Mouse (Mus musculus) lung, postnatal 0 days (tissue): ENCODE results near the gene Rpl23.

ENCODE experiments used
- CTCF ChIP-seq: IDR thresholded peaks from 2 replicates; pipeline ENCODE4 v1.5.1; 2016; ENCODE audit warnings: antibody characterized with exemption, mild to moderate bottlenecking
- EP300 ChIP-seq: IDR thresholded peaks from 2 replicates; pipeline ENCODE4 v1.6.1; 2016; ENCODE audit warnings: antibody characterized with exemption, mild to moderate bottlenecking, control low read depth

DNA sequence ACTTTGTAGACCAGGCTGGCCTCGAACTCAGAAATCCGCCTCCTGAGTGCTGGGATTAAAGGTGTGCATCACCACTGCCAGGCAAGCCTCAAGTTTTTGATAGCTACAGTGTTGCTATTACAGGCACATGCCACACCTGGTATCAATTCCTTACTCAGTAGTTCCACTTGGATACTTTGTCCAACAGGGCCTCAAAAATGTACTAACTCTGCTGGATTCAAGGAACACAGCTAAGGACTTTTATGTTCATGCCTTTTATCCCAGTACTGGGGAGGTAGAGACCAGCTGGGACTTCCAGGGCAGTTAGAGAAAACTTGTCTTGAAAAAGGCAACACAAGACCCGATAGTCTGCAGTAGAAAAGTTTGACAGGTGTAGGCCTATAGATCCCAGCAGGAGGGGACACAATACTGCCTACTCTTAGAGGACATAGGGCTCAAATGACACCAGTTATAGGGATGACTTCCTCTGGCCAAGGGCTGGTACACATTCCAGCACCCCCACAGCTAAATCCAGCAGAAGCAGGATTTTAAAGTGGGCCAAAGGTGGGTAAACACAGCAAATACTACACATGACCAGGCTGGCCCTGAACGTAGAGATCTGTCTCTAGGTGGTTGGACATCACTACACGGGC, 5.6 kb downstream of the Rpl23 start:
- TF ChIP-seq CTCF (no peak), EP300 (no peak)
